Mouse (Mus musculus) embryonic facial prominence, embryonic 12.5 days (tissue): ENCODE measurements around the gene Pkdcc. TPM values are rescaled to one million over a fixed set of nuclear protein-coding genes. Genes with fewer than 3 reads are reported as not detected.

Experiments
- ATAC-seq: fragments of 200-750 bp; cut with Nextera tagmentation; 2 replicates; pipeline ENCODE4 v1.8.0; 2017; ENCODE audit not compliant: insufficient number of reproducible peaks, insufficient read depth, low FRiP score, low TSS enrichment
- H3K27ac ChIP-seq: fragments of 300-500 bp; sonication (generic); 2 replicates; pipeline ENCODE4 v1.5.1; 2016; ENCODE audit warnings: mild to moderate bottlenecking
- H3K27me3 ChIP-seq: fragments of 300-500 bp; sonication (generic); 2 replicates; pipeline ENCODE4 v1.6.1; 2016; ENCODE audit warnings: mild to moderate bottlenecking, moderate library complexity
- H3K36me3 ChIP-seq: fragments of 300-500 bp; sonication (generic); 2 replicates; pipeline ENCODE4 v1.6.1; 2016; ENCODE audit warnings: mild to moderate bottlenecking
- H3K4me1 ChIP-seq: fragments of 300-500 bp; sonication (generic); 2 replicates; pipeline ENCODE4 v1.6.1; 2016
- H3K4me2 ChIP-seq: fragments of 300-500 bp; sonication (generic); replicated peaks from 2 replicates; pipeline ENCODE4 v1.6.1; 2016; ENCODE audit warnings: mild to moderate bottlenecking, moderate library complexity
- H3K4me3 ChIP-seq: fragments of 300-500 bp; sonication (generic); 2 replicates; pipeline ENCODE4 v1.5.1; 2016; ENCODE audit warnings: mild to moderate bottlenecking
- H3K9ac ChIP-seq: fragments of 300-500 bp; sonication (generic); 2 replicates; pipeline ENCODE4 v1.6.1; 2016; ENCODE audit warnings: mild to moderate bottlenecking, moderate library complexity
- H3K9me3 ChIP-seq: fragments of 300-500 bp; sonication (generic); 2 replicates; pipeline ENCODE4 v1.6.1; 2016; ENCODE audit warnings: mild to moderate bottlenecking, moderate library complexity
- WGBS: fragments of 180-500 bp; shearing (Covaris S2); methylation state at CpG from one replicate; pipeline ENCODE4 v1.1.7; 2016; 5-methylcytosine and 5-hydroxymethylcytosine counted together
- polyA plus RNA-seq: library from polyadenylated mRNA; unstranded; fragments of >200 nt; fragmentation: Nextera tagmentation; extraction: Ambion mirVana; gene quantifications from 2 replicates; pipeline ENCODE4 v1.2.1, GENCODE M21; 2016

The Pkdcc gene
- polyA plus RNA-seq, 1 experiment from 2014 or later = 27.3 TPM

DNA sequence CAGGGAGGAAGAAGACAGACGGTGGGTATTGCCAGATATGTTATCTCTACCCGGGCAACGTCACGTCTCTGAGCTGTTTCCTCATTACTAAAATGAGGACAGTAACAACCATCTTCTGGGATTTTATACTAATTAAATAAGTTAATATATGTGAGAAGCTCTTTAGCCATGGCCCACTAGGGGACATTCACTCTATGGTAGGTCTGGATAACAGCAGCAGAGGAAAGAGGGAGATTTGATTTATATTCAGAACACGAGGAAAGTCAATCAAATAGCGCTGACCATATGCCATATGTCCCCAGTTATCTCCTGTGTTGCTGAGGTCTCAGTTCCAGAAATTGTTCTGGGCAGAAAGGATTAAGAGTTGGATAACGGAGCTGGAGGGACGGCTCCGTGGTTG, 24.3 kb upstream of the Pkdcc start:
- H3K27ac ChIP-seq = no peak overlapping the region
- H3K4me1 ChIP-seq = peaks cover 24% of the 10 kb centered on the region
- no peaks in the 10 kb centered on the region for H3K9me3 ChIP-seq
- WGBS = 59% methylated on average over 9 of the region's 9 CpGs
- no peaks in the 10 kb centered on the region for H3K27me3 ChIP-seq
- H3K9ac ChIP-seq = no peak overlapping the region
- ATAC-seq = no peak
- H3K4me2 ChIP-seq = no peak overlapping the region
- H3K36me3 ChIP-seq = no peaks in the 10 kb centered on the region
- no peak overlapping the region for H3K4me3 ChIP-seq

GRCm38 (mm10) chr17:83194491-83194890, 20.6 kb upstream of the Pkdcc start:
- no peak for ATAC-seq
- Histone ChIP-seq H3K9me3 (no peaks in the 10 kb centered on the region), H3K4me3 (no peak overlapping the region), H3K36me3 (no peaks in the 10 kb centered on the region), H3K9ac (no peak overlapping the region), H3K27ac (no peak overlapping the region), H3K27me3 (no peaks in the 10 kb centered on the region), H3K4me1 (peaks cover 42% of the 10 kb centered on the region), H3K4me2 (no peak overlapping the region)
- WGBS = 68% methylated on average over 4 of the region's 4 CpGs

DNA sequence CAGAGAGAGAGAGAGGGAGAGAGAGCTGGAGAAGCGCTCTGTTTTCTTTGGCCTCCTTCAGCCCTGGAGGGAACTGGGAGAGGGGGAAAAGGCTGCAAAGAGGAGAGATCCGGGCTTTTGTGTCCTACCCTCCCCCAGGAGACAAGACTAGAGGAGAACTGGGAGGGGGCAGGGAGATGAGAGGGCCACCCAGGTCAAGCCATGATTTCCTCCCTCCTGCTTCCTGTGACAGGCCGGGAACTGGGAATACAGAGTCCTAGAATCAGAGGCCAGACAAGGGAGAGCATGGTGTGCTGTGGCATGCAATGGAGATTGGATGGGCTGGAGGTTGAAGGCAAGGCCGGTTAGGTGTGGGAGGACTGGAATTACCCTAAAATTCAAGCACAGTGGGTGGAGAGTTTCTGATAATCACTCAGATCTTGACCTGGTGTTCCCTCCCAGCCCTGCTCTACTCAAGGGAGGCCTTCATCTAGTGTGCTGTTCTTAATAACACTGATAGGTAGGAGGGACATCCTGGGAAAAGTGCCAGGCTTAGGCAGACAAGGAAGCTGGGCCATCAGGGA, 17.6 kb upstream of the Pkdcc start:
- Histone ChIP-seq H3K9ac (no peak overlapping the region), H3K4me2 (no peak overlapping the region; the same call in 1 of the 2 replicates), H3K27me3 (no peaks in the 10 kb centered on the region), H3K27ac (peak overlapping the region; percentile 77), H3K36me3 (no peaks in the 10 kb centered on the region), H3K4me1 (peaks cover 59% of the 10 kb centered on the region), H3K9me3 (no peaks in the 10 kb centered on the region), H3K4me3 (no peak overlapping the region)
- ATAC-seq = no peak
- 20% methylated on average over 4 of the region's 4 CpGs for WGBS

- H3K4me1 ChIP-seq = peaks cover 70% of the 10 kb centered on the region
- no peak for ATAC-seq
- no peak overlapping the region for H3K4me2 ChIP-seq
Measured at GRCm38 (mm10) chr17:83200469-83200868, 14.6 kb upstream of the Pkdcc start.

GRCm38 (mm10) chr17:83201257-83201656, 13.8 kb upstream of the Pkdcc start:
- Histone ChIP-seq H3K27me3 (peaks cover 6% of the 10 kb centered on the region; the same call in 1 of the 2 replicates), H3K36me3 (no peaks in the 10 kb centered on the region), H3K4me3 (no peak overlapping the region), H3K4me1 (peaks cover 72% of the 10 kb centered on the region), H3K27ac (peak overlapping the region; percentile 70), H3K4me2 (0 out of 2 replicates have a peak overlapping the region, but pooled peaks have one; percentile 5), H3K9ac (no peak overlapping the region), H3K9me3 (no peaks in the 10 kb centered on the region)
- ATAC-seq = no peak
- 19% methylated on average over 6 of the region's 6 CpGs for WGBS

More at GRCm38 (mm10) chr17:83200469-83200868, 14.6 kb upstream of the Pkdcc start:
- H3K27ac ChIP-seq = peak overlapping the region; percentile 70
- no peak overlapping the region for H3K9ac ChIP-seq
- 42% methylated on average over 5 of the region's 5 CpGs for WGBS
- H3K4me3 ChIP-seq = no peak overlapping the region
- peaks cover 6% of the 10 kb centered on the region; the same call in 1 of the 2 replicates for H3K27me3 ChIP-seq
- no peaks in the 10 kb centered on the region for H3K36me3 ChIP-seq
- no peaks in the 10 kb centered on the region for H3K9me3 ChIP-seq

DNA sequence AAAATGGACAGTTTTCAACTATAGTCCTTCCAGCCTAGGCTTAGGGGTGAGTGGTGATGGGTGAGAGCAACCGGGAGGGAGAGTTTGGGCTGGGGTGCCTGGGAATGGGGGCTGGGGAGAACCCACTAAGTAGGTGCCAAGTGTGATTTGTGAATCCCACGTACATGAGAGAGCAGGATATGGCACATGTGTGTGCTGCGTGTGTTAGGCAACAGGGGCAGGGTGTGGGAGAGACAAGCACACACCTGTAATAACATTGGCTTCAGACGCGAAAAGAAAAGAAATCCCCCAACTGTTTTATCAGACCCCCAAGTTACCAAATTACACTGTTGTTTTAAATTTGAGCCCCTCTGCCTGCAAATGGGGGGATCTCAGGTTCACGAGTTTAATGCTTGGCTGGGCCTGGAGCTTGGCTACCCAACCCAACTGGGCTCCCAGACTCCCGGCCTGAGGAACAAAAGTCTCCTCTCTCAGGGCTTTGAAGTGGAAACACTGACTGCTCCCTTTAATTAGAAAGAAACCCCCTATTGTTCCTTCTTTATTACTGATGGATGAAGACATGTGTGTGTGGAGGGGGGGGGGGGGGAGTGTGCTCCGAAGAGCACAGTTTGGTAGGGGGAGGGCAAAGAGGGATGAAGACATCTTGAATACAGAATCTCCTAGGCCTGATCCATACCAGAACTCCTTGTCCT, 11.3 kb upstream of the Pkdcc start:
- 17% methylated on average over 8 of the region's 8 CpGs for WGBS
- H3K4me1 ChIP-seq = peaks cover 55% of the 10 kb centered on the region

GRCm38 (mm10) chr17:83207296-83207695, 7.8 kb upstream of the Pkdcc start:
- no peak overlapping the region for H3K27ac ChIP-seq
- no peak overlapping the region for H3K9ac ChIP-seq
- peaks cover 6% of the 10 kb centered on the region; the same call in 1 of the 2 replicates for H3K27me3 ChIP-seq
- no peaks in the 10 kb centered on the region for H3K9me3 ChIP-seq
- H3K4me2 ChIP-seq = no peak overlapping the region
- no peak overlapping the region for H3K4me3 ChIP-seq
- H3K36me3 ChIP-seq = no peaks in the 10 kb centered on the region
- 86% methylated on average over 3 of the region's 3 CpGs for WGBS
- ATAC-seq = no peak
- H3K4me1 ChIP-seq = peaks cover 24% of the 10 kb centered on the region

More for the DNA sequence above, 11.3 kb upstream of the Pkdcc start:
- peak; percentile 38; the same call in 1 of the 2 replicates for ATAC-seq
- Histone ChIP-seq H3K36me3 (no peaks in the 10 kb centered on the region), H3K27ac (peak overlapping the region; percentile 61), H3K27me3 (peaks cover 6% of the 10 kb centered on the region; the same call in 1 of the 2 replicates), H3K9me3 (no peaks in the 10 kb centered on the region), H3K4me2 (no peak overlapping the region), H3K4me3 (no peak overlapping the region), H3K9ac (no peak overlapping the region)

- Histone ChIP-seq H3K27me3 (peaks cover 2% of the 10 kb centered on the region; the same call in 1 of the 2 replicates), H3K9ac (no peak overlapping the region), H3K9me3 (no peaks in the 10 kb centered on the region), H3K27ac (no peak overlapping the region), H3K4me3 (no peak overlapping the region), H3K36me3 (no peaks in the 10 kb centered on the region), H3K4me2 (no peak overlapping the region), H3K4me1 (peaks cover 29% of the 10 kb centered on the region)
- no peak for ATAC-seq
- WGBS = 42% methylated on average over 2 of the region's 2 CpGs
Measured at GRCm38 (mm10) chr17:83208455-83208854, 6.6 kb upstream of the Pkdcc start.

GRCm38 (mm10) chr17:83210531-83210930, 4.6 kb upstream of the Pkdcc start:
- Histone ChIP-seq H3K4me3 (no peak overlapping the region), H3K9me3 (no peaks in the 10 kb centered on the region), H3K4me1 (peaks cover 20% of the 10 kb centered on the region), H3K27ac (no peak overlapping the region), H3K9ac (no peak overlapping the region), H3K4me2 (no peak overlapping the region), H3K27me3 (no peaks in the 10 kb centered on the region), H3K36me3 (no peaks in the 10 kb centered on the region)
- no peak for ATAC-seq
- WGBS = 72% methylated on average over 5 of the region's 5 CpGs

DNA sequence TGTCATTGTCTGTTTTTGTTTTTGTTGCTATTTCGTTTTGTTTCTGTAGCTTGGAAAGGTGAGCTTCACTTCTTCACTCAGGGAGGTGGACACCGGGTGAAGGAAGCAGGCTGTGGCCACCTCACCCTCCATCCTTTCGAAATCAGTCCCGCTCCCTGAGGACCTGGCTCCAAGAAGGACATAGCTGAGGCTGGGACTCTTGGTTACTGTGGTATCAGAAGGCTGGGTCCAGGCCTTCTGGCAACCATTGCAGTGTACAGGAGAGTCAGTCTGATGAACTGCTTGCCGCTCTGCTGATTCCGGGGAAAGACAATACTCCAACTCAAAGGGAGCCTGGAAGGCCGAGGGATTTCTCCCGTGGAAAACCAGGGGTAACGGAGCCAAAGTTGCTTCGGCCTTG, 3.9 kb upstream of the Pkdcc start:
- H3K4me2 ChIP-seq = no peak overlapping the region
- ATAC-seq = no peak
- 90% methylated on average over 10 of the region's 10 CpGs for WGBS
- H3K27me3 ChIP-seq = no peaks in the 10 kb centered on the region
- H3K27ac ChIP-seq = no peak overlapping the region
- H3K4me1 ChIP-seq = peaks cover 18% of the 10 kb centered on the region
- no peaks in the 10 kb centered on the region for H3K9me3 ChIP-seq
- no peak overlapping the region for H3K9ac ChIP-seq
- no peak overlapping the region for H3K4me3 ChIP-seq
- H3K36me3 ChIP-seq = no peaks in the 10 kb centered on the region

- ATAC-seq = no peak
- H3K27ac ChIP-seq = no peak overlapping the region
- H3K9me3 ChIP-seq = no peaks in the 10 kb centered on the region
- H3K4me3 ChIP-seq = no peak overlapping the region
- H3K4me2 ChIP-seq = no peak overlapping the region
- no peaks in the 10 kb centered on the region for H3K36me3 ChIP-seq
- peaks cover 30% of the 10 kb centered on the region for H3K4me1 ChIP-seq
- 76% methylated on average over 2 of the region's 2 CpGs for WGBS
- peaks cover 8% of the 10 kb centered on the region; the same call in 1 of the 2 replicates for H3K27me3 ChIP-seq
- no peak overlapping the region for H3K9ac ChIP-seq
Measured at GRCm38 (mm10) chr17:83212422-83212821, 2.7 kb upstream of the Pkdcc start.
